Mouse (Mus musculus) embryonic fibroblast, embryonic 13.5 days (primary cell): ENCODE measurements around the gene Cnst.

Source experiments
- CTCF ChIP-seq: IDR thresholded peaks from 2 replicates; pipeline ENCODE4 v1.5.1; 2011; ENCODE audit warnings: mild to moderate bottlenecking, control low read depth, low read length, moderate library complexity, borderline replicate concordance; ENCODE audit not compliant: insufficient read depth
- POLR2A ChIP-seq: IDR thresholded peaks from 2 replicates; pipeline ENCODE4 v1.6.1; 2011; ENCODE audit warnings: low read depth, mild to moderate bottlenecking, control low read depth, low read length, moderate library complexity

DNA sequence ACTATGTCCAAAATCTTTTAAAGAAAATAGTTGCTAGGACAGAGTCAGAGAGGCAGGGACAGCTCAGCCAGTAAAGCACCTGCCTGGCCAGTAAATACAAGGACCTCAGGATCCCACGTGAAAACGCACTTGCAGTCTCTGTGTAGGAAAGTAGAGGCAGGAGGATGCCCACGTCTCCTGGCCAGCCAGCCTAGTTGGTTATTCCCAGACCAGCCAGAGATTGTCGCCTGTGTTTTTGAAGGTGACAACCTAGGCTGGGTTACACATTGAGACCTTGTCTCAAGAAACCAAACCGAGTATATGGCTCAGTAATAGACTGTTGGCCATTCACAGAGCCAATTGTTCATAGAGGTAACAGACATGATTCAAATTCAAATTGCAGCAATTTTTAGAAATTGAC, 83.1 kb downstream of the Cnst start:
- TF ChIP-seq CTCF: no peak
- no peak for TF ChIP-seq POLR2A
